Mouse (Mus musculus): ENCODE results near the gene Fbll1.
A peak's percentile ranks its signal among the peaks of the same experiment; 100 is the strongest.

Fbll1 gene

DNA sequence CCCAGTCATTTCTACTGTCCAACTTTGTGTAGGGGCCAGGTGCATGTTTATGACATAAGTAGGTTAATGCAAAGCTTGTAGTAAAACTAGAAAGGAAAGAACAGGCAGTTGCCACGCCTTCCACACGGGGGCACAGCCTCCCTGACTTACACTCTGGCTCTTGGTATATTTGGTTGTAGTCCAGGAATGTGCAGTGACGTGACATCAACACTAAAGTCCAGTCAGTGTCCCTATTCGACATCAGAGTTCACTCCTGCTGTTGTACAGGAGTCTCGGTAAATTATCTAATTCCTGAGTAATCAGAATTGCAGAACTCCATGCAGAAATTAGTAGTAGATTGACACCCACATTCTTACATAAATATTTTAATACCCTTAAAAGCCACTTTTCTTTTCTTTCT lies 15.6 kb downstream of the Fbll1 start:
- DNase-seq (ENCODE audit: low spot score): no peak

DNA sequence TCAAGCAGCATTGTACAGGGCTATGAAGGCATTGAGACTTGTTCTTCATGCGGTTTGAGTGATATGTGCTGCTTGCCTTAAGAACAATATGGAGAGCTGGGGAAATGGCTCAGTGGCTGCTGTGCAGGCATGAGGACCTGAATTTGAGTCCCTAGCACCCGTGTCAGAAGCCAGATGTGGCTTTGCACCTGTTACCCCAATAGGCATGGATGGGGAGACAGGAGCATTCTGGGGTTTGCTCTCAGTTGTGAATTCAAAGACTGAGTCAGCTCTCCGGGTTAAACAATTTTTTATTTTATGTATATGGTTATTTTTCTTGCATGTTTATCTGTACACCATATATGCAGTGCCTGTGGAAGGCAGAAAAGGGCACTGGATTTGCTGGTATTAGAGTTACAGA lies 16.2 kb downstream of the Fbll1 start:
- no peak for DNase-seq (ENCODE audit: low spot score)

DNA sequence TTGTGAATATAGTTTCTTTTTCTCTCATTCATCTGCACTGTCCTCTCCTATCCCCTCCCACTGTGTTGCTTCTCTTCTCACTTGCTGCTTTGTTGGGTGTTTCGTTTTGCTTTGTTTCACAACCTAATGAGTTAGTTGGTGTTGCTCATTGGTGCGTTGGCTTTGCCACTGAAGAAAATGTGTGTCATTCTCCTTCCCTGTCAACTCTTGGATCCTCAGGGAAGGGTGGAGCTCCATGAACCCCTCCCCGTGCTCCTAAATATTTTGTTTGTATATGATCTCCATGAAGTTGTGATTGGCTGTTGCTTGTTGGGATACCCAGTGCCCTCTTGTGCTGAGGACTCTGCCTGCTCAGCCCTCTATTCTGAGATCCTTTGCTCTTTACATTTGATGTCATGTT lies 18.3 kb downstream of the Fbll1 start:
- no peak for DNase-seq (ENCODE audit: low spot score)

DNA sequence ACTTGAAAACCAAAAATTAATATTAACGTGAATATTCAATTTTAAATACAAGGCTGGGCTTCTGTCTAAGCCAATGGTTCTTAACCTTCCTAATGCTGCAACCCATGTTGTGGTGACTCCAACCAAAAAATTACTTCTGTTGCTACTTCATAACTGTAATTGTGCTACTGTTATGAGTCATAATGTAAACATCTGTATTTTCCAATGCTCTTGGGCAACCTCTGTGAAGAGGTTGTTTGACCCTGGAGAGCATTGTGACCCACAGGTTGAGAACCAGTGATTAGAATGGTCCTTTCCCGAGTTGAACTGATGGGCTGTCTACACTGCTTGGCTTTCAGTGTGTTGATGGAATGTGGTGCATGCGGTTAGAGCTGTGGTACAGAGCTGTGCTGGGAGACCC lies 22.2 kb downstream of the Fbll1 start:
- no peak for DNase-seq (ENCODE audit: low spot score)

DNA sequence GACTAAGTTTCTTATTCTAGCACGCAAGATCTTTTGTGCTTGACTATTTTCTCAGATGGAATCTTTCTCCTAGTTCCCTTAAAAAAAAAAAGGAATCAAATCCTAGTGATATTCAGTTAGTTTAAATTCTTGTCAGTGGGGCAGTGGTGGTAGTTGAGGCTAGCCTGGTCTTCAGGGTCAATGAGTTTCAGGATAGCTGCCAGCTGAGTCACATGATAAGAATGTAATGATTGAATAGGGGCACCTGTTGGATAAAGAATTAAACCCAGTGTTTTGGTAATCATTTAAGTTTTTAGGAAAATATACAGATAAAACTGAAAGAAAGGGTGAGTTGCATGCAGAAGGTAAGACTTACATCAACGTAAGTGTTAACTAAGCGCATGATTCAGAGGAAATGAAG lies 23.1 kb downstream of the Fbll1 start:
- DNase-seq (ENCODE audit: low spot score): no peak

DNA sequence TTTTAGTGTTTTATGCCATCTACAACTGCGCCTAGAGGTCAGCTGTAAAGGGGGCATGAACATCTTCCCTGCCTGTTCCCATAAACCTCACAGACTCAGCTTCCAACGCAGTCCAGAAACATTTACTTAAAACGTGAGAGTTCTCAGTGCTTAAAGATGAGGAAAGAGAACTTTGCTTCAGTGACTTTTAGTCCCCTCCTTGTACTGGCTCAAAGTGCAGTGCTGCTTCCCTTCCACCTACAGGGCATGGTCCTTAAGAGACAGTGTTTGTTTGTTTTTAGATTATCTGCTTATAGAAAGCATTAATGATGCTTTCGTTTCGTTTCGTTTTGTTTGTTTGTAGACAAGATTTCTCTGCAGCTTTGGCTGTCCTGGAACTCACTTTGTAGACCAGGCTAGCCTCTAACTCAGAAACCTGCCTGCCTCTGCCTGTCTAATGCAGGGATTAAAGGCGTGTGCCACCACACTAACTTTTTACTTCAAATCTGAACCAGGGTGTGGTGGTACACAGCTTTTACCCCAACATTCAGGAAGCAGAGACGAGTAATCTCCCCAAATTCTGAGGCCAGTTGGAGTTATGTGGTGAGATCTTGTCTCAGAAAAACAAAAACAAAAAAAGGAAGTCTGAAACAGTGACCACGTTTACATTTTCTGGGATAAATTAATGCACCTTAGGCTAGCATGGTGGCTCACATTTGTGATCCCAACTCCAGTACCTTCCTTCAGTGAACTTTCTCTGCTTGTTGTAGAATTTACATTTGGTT lies 27.8 kb downstream of the Fbll1 start:
- DNase-seq (ENCODE audit: low spot score): no peak

DNA sequence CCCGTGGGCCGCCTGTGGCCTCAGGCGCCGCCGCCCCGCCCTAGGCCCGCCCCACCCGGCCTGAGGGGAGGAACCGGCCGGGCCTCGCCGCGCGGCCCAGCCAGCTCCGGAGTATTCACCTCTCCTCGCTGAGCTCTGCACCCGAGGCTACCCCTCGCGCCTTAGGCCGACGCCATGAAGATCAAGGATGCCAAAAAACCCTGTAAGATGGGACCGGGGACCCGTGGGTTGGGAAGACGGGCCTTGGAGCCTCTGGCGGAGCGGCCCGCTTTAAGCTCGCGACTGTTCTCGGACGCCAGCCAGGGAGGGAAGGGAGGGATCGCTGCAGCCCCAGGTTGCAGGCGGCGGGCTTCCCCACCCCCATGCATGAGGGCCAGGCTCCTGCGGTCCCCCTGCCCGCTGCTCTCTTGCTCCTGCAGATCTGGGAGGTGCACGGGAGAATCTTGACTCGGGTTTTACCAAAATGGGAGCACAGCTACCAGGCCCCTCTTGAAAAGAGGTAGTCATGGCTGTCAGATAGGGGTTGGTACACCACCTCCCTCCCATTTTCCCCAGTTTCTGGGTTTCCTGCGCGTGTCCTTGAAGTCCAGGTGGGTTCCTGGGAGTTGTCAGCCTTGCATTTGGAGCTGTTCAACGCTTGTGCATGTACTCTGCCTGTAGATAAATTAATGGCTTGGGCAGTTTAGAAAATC lies 28.8 kb downstream of the Fbll1 start:
- DNase-seq (ENCODE audit: low spot score): no peak

DNA sequence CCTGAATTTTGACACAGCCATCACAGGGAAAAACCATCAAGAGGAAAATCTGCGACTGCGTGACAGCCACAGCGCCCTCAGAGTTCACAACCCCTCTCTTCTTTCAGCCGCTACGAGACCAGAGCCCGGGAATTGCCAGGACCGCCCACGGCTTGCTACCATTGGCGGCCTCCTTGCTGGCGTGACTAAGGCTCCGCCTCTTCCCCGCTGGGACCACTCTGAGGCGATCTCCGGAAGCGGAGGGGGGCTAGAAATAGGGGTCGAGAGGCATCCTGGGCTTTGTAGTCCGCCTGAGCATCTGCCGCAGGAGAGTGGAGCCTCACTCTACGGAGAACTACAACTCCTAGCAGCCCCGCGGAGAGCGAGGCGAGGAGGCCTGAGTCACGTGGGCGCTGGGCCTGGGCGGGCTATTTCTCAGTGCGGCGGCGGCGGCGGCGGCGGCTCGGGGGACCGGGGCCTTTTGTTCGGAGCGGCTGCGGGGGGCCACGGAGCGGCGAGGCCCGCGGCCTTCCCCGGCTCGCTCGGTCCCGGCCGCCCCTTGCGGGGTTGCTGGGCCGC lies 29.4 kb downstream of the Fbll1 start, which contains the start of gene Pank3:
Pank3 (plus strand) TSS at position 297 of the 558 bp plus-strand sequence.
- DNase-seq (ENCODE audit: low spot score): peak; percentile 99

DNA sequence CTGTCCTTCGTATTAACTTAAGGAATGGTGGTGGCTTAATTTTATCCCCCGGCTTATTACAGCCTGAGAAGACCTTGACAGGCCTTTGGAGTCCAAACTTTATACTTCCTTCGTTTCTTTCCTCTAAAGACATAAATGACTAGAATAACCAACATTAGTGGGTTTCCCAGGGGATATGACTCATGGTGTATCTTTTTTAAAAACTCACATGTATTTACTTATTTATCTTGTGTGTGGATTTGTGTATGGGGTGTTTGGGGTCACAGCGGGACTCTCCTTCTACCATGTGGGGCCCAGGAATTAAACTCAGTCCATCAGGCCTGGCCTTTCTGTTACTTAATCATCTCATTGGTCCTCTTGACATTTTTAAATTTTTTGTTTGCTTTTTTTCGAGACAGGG lies 31.8 kb downstream of the Fbll1 start:
- no peak for DNase-seq (ENCODE audit: low spot score)

DNA sequence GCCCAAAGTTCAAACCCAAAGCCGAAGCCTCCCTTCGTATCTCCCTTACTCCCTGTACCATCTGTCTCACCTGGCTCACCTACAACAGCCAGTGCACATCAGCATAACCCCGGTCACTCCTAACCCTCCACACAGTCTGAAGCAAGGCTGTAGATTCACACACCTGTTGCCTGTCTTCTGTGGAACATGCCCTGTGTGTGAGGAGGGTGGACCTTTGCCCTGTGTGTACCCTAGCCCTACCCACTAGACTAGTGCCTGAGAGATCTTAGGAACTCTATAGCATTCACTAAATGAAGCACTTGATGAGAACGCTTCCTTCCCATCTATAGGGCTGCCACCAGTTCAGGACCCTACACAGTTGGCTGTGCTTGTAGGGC lies 38.1 kb downstream of the Fbll1 start:
- DNase-seq (ENCODE audit: low spot score): no peak

DNA sequence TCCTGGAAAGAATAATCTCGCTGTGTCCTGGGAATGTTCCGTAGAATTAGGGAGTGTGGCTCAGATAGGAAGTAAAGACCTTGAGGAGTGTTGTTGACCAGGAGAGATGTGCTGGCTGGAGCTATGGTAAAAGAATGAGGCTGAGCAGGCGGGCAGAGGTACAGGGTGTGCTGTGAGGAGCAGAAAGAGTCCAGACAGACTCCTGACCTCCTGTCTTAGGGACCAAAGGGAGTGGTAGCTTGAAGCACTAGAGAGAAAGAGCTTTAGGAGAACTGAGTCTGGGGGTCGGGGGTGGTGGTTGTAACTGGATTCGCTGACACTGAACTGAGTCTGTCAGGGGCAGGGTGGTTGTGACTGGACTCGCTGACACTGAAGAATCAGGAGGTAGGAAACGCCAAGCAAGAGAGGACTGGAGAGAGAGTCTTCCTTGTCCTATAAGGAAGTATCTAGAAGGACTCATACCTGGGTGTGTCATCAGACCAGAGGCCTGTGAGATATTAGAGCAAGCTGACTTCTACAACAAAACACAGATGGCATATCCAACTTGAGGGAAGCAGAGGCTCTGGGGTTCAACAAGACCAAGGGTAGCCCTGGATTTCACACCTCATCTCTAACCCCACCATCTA lies 38.6 kb downstream of the Fbll1 start:
- peak; percentile 70 for DNase-seq (ENCODE audit: low spot score)

DNA sequence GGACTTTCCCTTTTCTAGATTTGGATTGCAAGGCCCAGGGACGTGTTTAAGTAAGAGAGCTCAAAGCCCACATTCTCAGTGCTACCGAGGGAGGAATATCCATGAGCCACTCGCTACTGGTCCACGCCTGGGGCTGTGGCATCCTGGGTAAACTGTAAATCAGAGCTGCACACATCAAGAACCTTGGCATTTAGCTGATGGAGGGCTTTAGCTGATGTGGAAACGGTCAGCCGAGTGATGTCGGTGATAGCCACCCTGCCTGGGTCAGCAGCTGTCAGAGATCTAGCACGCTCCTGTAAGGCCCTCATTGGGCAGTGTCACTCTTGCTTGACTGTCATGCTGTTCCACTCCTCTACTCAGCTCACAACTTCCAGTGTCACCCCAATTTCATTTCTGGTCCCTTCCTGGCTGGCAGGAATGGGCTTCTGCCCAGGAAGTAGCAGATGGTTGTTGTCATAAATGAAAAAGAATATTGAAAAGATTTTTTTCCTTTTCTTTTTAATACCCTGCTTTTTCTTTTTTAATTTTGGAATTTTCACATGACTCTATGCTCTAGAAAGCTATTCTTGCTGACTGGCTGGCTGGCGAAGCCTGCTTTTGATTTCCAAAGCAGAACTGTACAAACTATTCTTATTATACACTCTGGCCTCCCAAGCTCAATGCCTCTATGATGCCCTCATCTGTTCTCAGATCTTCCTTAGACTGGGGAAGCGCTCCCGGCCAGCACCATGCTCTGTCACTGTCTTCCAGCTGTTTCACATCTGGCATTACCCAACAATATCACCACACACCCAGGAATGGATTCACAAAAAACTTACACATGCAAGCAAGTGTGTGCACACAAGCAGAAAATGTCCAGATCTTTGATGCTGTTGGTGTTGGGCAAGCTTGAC lies 42.0 kb downstream of the Fbll1 start:
- no peak for DNase-seq (ENCODE audit: low spot score)

DNA sequence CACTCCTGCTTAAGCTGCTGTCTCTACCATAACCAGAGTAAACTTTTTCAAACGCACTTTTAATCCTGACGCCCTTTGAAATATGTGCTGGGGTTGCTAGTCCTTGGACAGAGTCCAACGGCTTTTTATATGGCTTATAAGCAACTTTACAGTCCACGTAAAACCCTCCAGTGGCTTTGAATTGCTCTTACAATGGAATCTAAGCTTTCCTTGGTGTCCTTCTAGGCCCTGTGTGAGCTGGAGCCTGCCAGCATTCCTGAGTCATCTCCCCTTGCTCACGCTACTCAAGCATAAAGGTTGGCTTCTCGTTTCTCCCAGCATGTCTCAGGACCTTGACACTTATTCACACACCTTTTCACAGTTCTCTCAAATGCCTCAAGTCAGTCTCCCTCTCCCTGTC lies 43.1 kb downstream of the Fbll1 start:
- no peak for DNase-seq (ENCODE audit: low spot score)

DNA sequence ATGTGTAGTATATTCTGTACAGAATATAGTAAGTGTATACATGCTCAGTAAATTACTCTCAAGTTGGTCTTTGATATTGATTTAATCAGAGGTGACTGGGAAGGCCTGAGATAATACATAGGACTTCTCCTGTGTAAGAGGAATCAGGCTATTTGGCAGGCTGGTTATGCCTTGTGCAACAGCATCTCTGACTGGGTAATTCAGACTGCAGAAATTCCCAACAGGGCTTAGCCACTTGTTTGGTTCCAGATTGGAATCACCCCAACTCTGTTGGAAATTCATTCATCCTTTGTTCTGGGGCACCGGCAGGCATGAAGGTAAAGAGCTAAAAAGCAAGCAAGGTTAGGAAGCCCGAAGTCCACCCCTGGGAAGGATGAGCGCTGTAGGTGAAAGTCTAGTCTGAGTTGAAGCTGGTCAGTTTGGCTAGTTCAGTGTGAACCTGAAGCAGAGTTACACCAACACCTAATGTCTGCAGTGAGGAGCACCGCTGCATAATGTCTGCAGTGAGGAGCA lies 43.7 kb downstream of the Fbll1 start:
- DNase-seq (ENCODE audit: low spot score): no peak

DNA sequence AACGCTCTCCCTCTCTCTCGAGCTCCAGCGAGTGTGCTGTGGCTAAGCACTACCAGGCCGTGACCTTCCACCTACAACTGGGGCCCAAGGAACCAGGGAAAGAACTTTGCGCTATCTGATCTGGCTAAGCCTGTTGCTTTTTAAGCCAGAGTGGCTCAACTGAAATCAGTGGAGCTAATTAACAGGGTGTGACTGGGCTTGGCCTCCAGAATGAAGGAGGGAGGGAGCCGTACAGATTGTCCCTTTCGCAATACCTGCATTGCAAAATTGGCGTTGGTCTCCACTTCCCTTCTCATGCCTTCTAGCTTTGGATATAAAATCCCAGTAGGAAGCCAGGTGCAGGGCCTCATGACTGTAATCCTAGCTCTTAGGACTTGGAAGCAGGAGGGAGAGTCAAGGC lies 48.1 kb downstream of the Fbll1 start:
- peak; percentile 79 for DNase-seq (ENCODE audit: low spot score)
